Mouse (Mus musculus): ENCODE data around the gene Ywhah.
A peak's percentile ranks its signal among the peaks of the same experiment; 100 is the strongest.

- TF ChIP-seq TCF12 (IDR thresholded peaks at IDR 0.05; ENCODE audit: insufficient read depth, poor library complexity, severe bottlenecking) (no peak), USF1 (IDR thresholded peaks at IDR 0.05; ENCODE audit: low read depth) (no peak), POLR2A (IDR thresholded peaks at IDR 0.05; ENCODE audit: insufficient read length, low read depth) (no peak), MYOG (IDR thresholded peaks at IDR 0.05; ENCODE audit: control insufficient read depth in 1 of 3, insufficient read depth in 1 of 3, insufficient read length in 2 of 3, low read depth in 2 of 3) (no peak), MYOD1 (IDR thresholded peaks at IDR 0.05; ENCODE audit: control insufficient read depth in 1 of 3, insufficient read length in 2 of 3, low read depth in 2 of 3) (no peak), POLR2AphosphoS2 (IDR thresholded peaks at IDR 0.05; ENCODE audit: insufficient read length, low read depth) (no peak), TCF3 (IDR thresholded peaks at IDR 0.05; ENCODE audit: insufficient read length, low read depth) (no peak), MAX (IDR thresholded peaks at IDR 0.05; ENCODE audit: low read depth) (no peak), E2F4 (IDR thresholded peaks at IDR 0.05; ENCODE audit: insufficient read depth) (no peak), REST (IDR thresholded peaks at IDR 0.05; ENCODE audit: insufficient read depth, insufficient read length) (peak; percentile 8), SRF (IDR thresholded peaks at IDR 0.05; ENCODE audit: control insufficient read depth, insufficient read length, low read depth) (no peak)
Measured at GRCm38 (mm10) chr5:32997686-32998085, 20.9 kb upstream of the Ywhah start.
